Mouse (Mus musculus) layer of hippocampus, adult 8-10 months (tissue): ENCODE data around the gene Mrpl20. TPM values are rescaled to one million over a fixed set of nuclear protein-coding genes. Genes with fewer than 3 reads are reported as not detected.

Experiments used
- DNase-seq, 2 experiments: peaks; one replicate each; pipeline ENCODE4 v3.0.0; 2022; ENCODE audit warnings: low spot score in 2 of 2
- microRNA-seq, 2 experiments: library from miRNA; unstranded; fragments of <30 nt; microRNA quantifications; one replicate each; pipeline ENCODE4 v1.2.0; 2022
- total RNA-seq, 4 experiments: library from RNA; stranded (reverse); gene quantifications; 2 replicates each; pipeline ENCODE4 v1.2.4; 2022

Gene Mrpl20
- total RNA-seq, 4 experiments from 2014 or later, result 74.2 to 85.2 (median 78.2) TPM

- DNase-seq, result no peak
These were observed 49.3 kb downstream of the Mrpl20 start for GRCm38 (mm10) chr4:155851951-155852411.

- no peak for DNase-seq
These were observed 50.7 kb downstream of the Mrpl20 start for GRCm38 (mm10) chr4:155853421-155853820.

GRCm38 (mm10) chr4:155854991-155855390 lies 52.3 kb downstream of the Mrpl20 start:
- DNase-seq, result no peak

GRCm38 (mm10) chr4:155856071-155856470 lies 53.4 kb downstream of the Mrpl20 start:
- DNase-seq, result no peak

- no peak for DNase-seq
These were observed 54.2 kb downstream of the Mrpl20 start for GRCm38 (mm10) chr4:155856881-155857280.

GRCm38 (mm10) chr4:155859318-155859717 lies 56.6 kb downstream of the Mrpl20 start:
- no peak for DNase-seq

Small RNA genes within 50 kb of the gene (microRNA-seq; reads per million reads assigned to microRNA genes)
- 0 reads per million in 2 experiments for gene Gm27743

Other genes starting within 250 kb of the Mrpl20 start
- gene Nadk, start 240.5 kb upstream of the Mrpl20 start, total RNA-seq, result 10 to 100 TPM; 52.2 to 69.2 (median 59.6) TPM
- 10 to 100 TPM; 36.1 to 48.6 (median 42.5) TPM for gene Slc35e2, start 201.5 kb upstream of the Mrpl20 start, total RNA-seq
- gene Cdk11b, start 178.0 kb upstream of the Mrpl20 start, total RNA-seq, result 10 to 100 TPM; 42.1 to 54.8 (median 46.9) TPM
- not detected for gene Gm10563, start 157.5 kb upstream of the Mrpl20 start, total RNA-seq
- gene Mmp23, start 149.5 kb upstream of the Mrpl20 start, total RNA-seq, result 1 to 10 TPM; 2.8 to 5.0 (median 3.5) TPM
- 100 to 1,000 TPM; 101 to 122 (median 113) TPM for gene Mib2, start 133.7 kb upstream of the Mrpl20 start, total RNA-seq
- gene Fndc10, start 108.5 kb upstream of the Mrpl20 start, total RNA-seq, result 10 to 100 TPM; 22.6 to 30.6 (median 26.6) TPM
- 10 to 100 TPM; 86.8 to 99.4 (median 88.9) TPM for gene Ssu72, start 98.1 kb upstream of the Mrpl20 start, total RNA-seq
- 10 to 100 TPM; 32.7 to 35.8 (median 34.4) TPM for gene Tmem240, start 68.1 kb upstream of the Mrpl20 start, total RNA-seq
- gene Atad3a, start 41.8 kb upstream of the Mrpl20 start, total RNA-seq, result 10 to 100 TPM; 62.3 to 79.7 (median 65.0) TPM
- 10 to 100 TPM; 13.3 to 14.9 (median 14.2) TPM for gene Vwa1, start 28.2 kb upstream of the Mrpl20 start, total RNA-seq
- gene Tmem88b, start 17.0 kb upstream of the Mrpl20 start, total RNA-seq, result 10 to 100 TPM; 30.2 to 36.9 (median 34.5) TPM
- not detected for gene Ankrd65, start 12.4 kb upstream of the Mrpl20 start, total RNA-seq
- 100 to 1,000 TPM in 1 of 4 experiments, 10 to 100 TPM in 3; 69.6 to 104 (median 79.7) TPM for gene Ccnl2, start 9.6 kb downstream of the Mrpl20 start, total RNA-seq
- gene Aurkaip1, start 28.4 kb downstream of the Mrpl20 start, total RNA-seq, result 100 to 1,000 TPM in 1 of 4 experiments, 10 to 100 TPM in 3; 95.2 to 103 (median 97.9) TPM
- gene Mxra8, start 36.8 kb downstream of the Mrpl20 start, total RNA-seq, result 10 to 100 TPM in 2 of 4 experiments, 1 to 10 TPM in 2; 7.4 to 10.9 (median 9.6) TPM
- gene Dvl1, start 44.5 kb downstream of the Mrpl20 start, total RNA-seq, result 10 to 100 TPM; 71.0 to 91.3 (median 82.6) TPM
- gene Tas1r3, start 60.5 kb downstream of the Mrpl20 start, total RNA-seq, result under 1 TPM; 0.25 to 0.32 (median 0.31) TPM
- 10 to 100 TPM; 27.8 to 41.9 (median 29.5) TPM for gene Cptp, start 66.6 kb downstream of the Mrpl20 start, total RNA-seq
- 10 to 100 TPM; 30.5 to 40.2 (median 35.9) TPM for gene Ints11, start 66.7 kb downstream of the Mrpl20 start, total RNA-seq
- 10 to 100 TPM; 54.8 to 64.2 (median 57.7) TPM for gene Pusl1, start 88.9 kb downstream of the Mrpl20 start, total RNA-seq
- gene Acap3, start 88.9 kb downstream of the Mrpl20 start, total RNA-seq, result 100 to 1,000 TPM; 116 to 124 (median 120) TPM
- 10 to 100 TPM; 58.5 to 69.0 (median 66.3) TPM for gene Ube2j2, start 141.0 kb downstream of the Mrpl20 start, total RNA-seq
- gene C1qtnf12, start 159.4 kb downstream of the Mrpl20 start, total RNA-seq, result 10 to 100 TPM; 13.6 to 29.5 (median 18.1) TPM
- 10 to 100 TPM in 1 of 4 experiments, 1 to 10 TPM in 3; 9.2 to 11.3 (median 9.7) TPM for gene B3galt6, start 189.8 kb downstream of the Mrpl20 start, total RNA-seq
- gene Sdf4, start 190.0 kb downstream of the Mrpl20 start, total RNA-seq, result 100 to 1,000 TPM; 202 to 230 (median 217) TPM
- 1 to 10 TPM; 1.1 to 3.5 (median 2.0) TPM for gene Tnfrsf4, start 211.0 kb downstream of the Mrpl20 start, total RNA-seq
- gene Tnfrsf18, start 223.3 kb downstream of the Mrpl20 start, total RNA-seq, result not detected